Comparison of ENCODE assay signal across 21 mouse cellular contexts in genomic region chr5:52732811-52733210, GRCm38 (mm10). TPM values are rescaled to one million over a fixed set of nuclear protein-coding genes. Genes with fewer than 3 reads are reported as not detected.
DNase-seq lines count a peak whose midpoint lies in the region; ATAC-seq and TF ChIP-seq lines count a peak whose summit lies in the region.
"Had no signal": no experiment of that assay in that cellular context is flagged by ENCODE, and none has a peak within 500 bp of the region (broad histone marks: within the 10 kb centered on the region; RNA-seq: fewer than 3 reads in every experiment).

No protein-coding gene starts in this region.

- 43% methylated on average over 4 of the region's 4 CpGs for WGBS in liver, embryonic 12.5 days (ENCODE audit: insufficient replicate concordance)
- 50% methylated on average over 4 of the region's 4 CpGs for WGBS in liver, embryonic 16.5 days (ENCODE audit: insufficient replicate concordance)
- WGBS in heart, embryonic 11.5 days (ENCODE audit: insufficient replicate concordance) = 55% methylated on average over 4 of the region's 4 CpGs

- TF ChIP-seq RAD21 in MEL (IDR thresholded peaks at IDR 0.05; ENCODE audit: low read depth, low read length) = no peak

- TF ChIP-seq POLR2A in MEL (IDR thresholded peaks at IDR 0.05; ENCODE audit: control insufficient read depth in 1 of 2, insufficient read depth in 1 of 2, low read depth in 1 of 2, low read length in 2 of 2, poor library complexity in 1 of 2) = no peak

- no peak for TF ChIP-seq EP300 in MEL (IDR thresholded peaks at IDR 0.05; ENCODE audit: low read depth in 1 of 2, low read length in 2 of 2)

- ATAC-seq in liver, embryonic 12.5 days = peak; percentile 70
- ATAC-seq in liver, embryonic 16.5 days (ENCODE audit: low read depth) = peak; percentile 56; the same call in 1 of the 2 replicates
- no peak for ATAC-seq in heart, embryonic 11.5 days (replicated peaks; ENCODE audit: insufficient number of reproducible peaks, low FRiP score, low TSS enrichment)
- ATAC-seq: forebrain, embryonic 16.5 days had no signal

- H3K9me3 ChIP-seq in MEL (replicated peaks; ENCODE audit: insufficient read depth, low read length) = no peaks in the 10 kb centered on the region
- H3K9me3 ChIP-seq in liver, embryonic 12.5 days (replicated peaks) = no peaks in the 10 kb centered on the region
- no peaks in the 10 kb centered on the region for H3K9me3 ChIP-seq in liver, embryonic 16.5 days (replicated peaks; ENCODE audit: control insufficient read depth, low read length)
- H3K9me3 ChIP-seq in heart, embryonic 11.5 days (replicated peaks; ENCODE audit: control insufficient read depth, low read length) = no peaks in the 10 kb centered on the region
- H3K9me3 ChIP-seq: embryonic facial prominence, embryonic 15.5 days; forebrain, embryonic 12.5 days; G1E; heart, embryonic 10.5 days; hindbrain, embryonic 10.5 days had no signal

- no peak for TF ChIP-seq CTCF in MEL (IDR thresholded peaks at IDR 0.05 in 2 of 3, conservative IDR thresholded peaks at IDR 0.05 in 1 of 3; ENCODE audit: control insufficient read depth in 1 of 3, insufficient read depth in 1 of 3, low read depth in 2 of 3, low read length in 3 of 3, poor library complexity in 1 of 3, severe bottlenecking in 1 of 3)
- TF ChIP-seq CTCF in gastrocnemius, adult 2 months (IDR thresholded peaks at IDR 0.05) = no peak

- no peak overlapping the region for H3K27ac ChIP-seq in MEL (ENCODE audit: control insufficient read depth, low read depth, low read length)
- H3K27ac ChIP-seq in liver, embryonic 12.5 days = no peak overlapping the region
- H3K27ac ChIP-seq in liver, embryonic 16.5 days (ENCODE audit: low read length) = no peak overlapping the region
- no peak overlapping the region for H3K27ac ChIP-seq in gastrocnemius, adult 2 months
- no peak overlapping the region for H3K27ac ChIP-seq in heart, embryonic 11.5 days (ENCODE audit: low read depth, low read length)
- H3K27ac ChIP-seq: embryonic facial prominence, embryonic 15.5 days; forebrain, embryonic 12.5 days; heart, embryonic 10.5 days; hindbrain, embryonic 10.5 days; hindbrain, embryonic 14.5 days had no signal

- H3K9ac ChIP-seq in MEL (ENCODE audit: control insufficient read depth, low read depth, low read length, poor library complexity, severe bottlenecking) = no peak overlapping the region
- no peak overlapping the region for H3K9ac ChIP-seq in liver, embryonic 12.5 days
- no peak overlapping the region for H3K9ac ChIP-seq in liver, embryonic 16.5 days (ENCODE audit: low read depth, low read length)
- no peak overlapping the region for H3K9ac ChIP-seq in heart, embryonic 11.5 days (ENCODE audit: low read depth, low read length)
- H3K9ac ChIP-seq: embryonic facial prominence, embryonic 15.5 days; forebrain, embryonic 12.5 days; hindbrain, embryonic 14.5 days had no signal

- no peak overlapping the region for H3K4me2 ChIP-seq in liver, embryonic 12.5 days
- no peak overlapping the region for H3K4me2 ChIP-seq in liver, embryonic 16.5 days (ENCODE audit: low read depth, low read length)
- H3K4me2 ChIP-seq in heart, embryonic 11.5 days = no peak overlapping the region
- H3K4me2 ChIP-seq: embryonic facial prominence, embryonic 15.5 days; forebrain, embryonic 12.5 days; hindbrain, embryonic 14.5 days had no signal

- peaks cover 2 to 5% of the 10 kb centered on the region in 2 experiments; a peak in 2 of 4 replicates for H3K4me1 ChIP-seq in MEL (ENCODE audit: control insufficient read depth in 1 of 2, insufficient read depth in 2 of 2, low read length in 2 of 2)
- H3K4me1 ChIP-seq in liver, embryonic 12.5 days = 0 out of 2 replicates have a peak, but pooled peaks cover 4% of the 10 kb centered on the region
- no peaks in the 10 kb centered on the region for H3K4me1 ChIP-seq in liver, embryonic 16.5 days (ENCODE audit: control insufficient read depth, low read depth, low read length)
- no peaks in the 10 kb centered on the region for H3K4me1 ChIP-seq in heart, embryonic 11.5 days (ENCODE audit: control insufficient read depth, insufficient read depth, low read length)
- H3K4me1 ChIP-seq: embryonic facial prominence, embryonic 15.5 days; forebrain, embryonic 12.5 days; heart, embryonic 10.5 days; hindbrain, embryonic 10.5 days had no signal

- DNase-seq in MEL (ENCODE audit: low read depth, low spot score) (peak; percentile 72), ZHBTc4 (ENCODE audit: low read depth, low spot score) (peak; percentile 12)
- no peak for DNase-seq in gastrocnemius, adult 2 months
- no peak for DNase-seq in left cerebral cortex, postnatal 4 days
- DNase-seq in cerebellum, postnatal 4 days (ENCODE audit: low spot score in 2 of 2) = no peak
- DNase-seq: adrenal gland, adult 2 months; adrenal gland, postnatal 25 days; cerebellum, adult 18-20 months; cerebellum, postnatal 10 days; embryo, embryonic 11 days; gastrocnemius, postnatal 25 days had no signal

- H3K79me2 ChIP-seq in MEL (ENCODE audit: control insufficient read depth, insufficient read depth, low read length, poor library complexity) = no peaks in the 10 kb centered on the region

- intact Hi-C loops in gastrocnemius, adult 2 months (cut with DNase I) = no loop called here
- intact Hi-C loops in left cerebral cortex, postnatal 4 days (cut with DNase I) = no loop called here

- H3K27me3 ChIP-seq in MEL (ENCODE audit: control insufficient read depth in 1 of 2, insufficient read depth in 2 of 2, low read length in 2 of 2) = no peaks in the 10 kb centered on the region
- peaks cover 8% of the 10 kb centered on the region; the same call in 1 of the 2 replicates for H3K27me3 ChIP-seq in liver, embryonic 12.5 days (replicated peaks)
- no peaks in the 10 kb centered on the region; the same call in none of the 2 replicates for H3K27me3 ChIP-seq in liver, embryonic 16.5 days (ENCODE audit: control insufficient read depth, insufficient read depth, low read depth, low read length)
- H3K27me3 ChIP-seq in heart, embryonic 11.5 days (ENCODE audit: control insufficient read depth, insufficient read depth, low read length) = no peaks in the 10 kb centered on the region
- H3K27me3 ChIP-seq: embryonic facial prominence, embryonic 15.5 days; forebrain, embryonic 12.5 days had no signal

- H3K4me3 ChIP-seq in MEL (ENCODE audit: control insufficient read depth in 1 of 2, insufficient read depth in 1 of 2, low read depth in 2 of 2, low read length in 2 of 2) = no peak overlapping the region
- H3K4me3 ChIP-seq in liver, embryonic 12.5 days = no peak overlapping the region
- H3K4me3 ChIP-seq in liver, embryonic 16.5 days (ENCODE audit: low read depth, low read length) = no peak overlapping the region
- H3K4me3 ChIP-seq in gastrocnemius, adult 2 months = no peak overlapping the region
- H3K4me3 ChIP-seq in heart, embryonic 11.5 days (ENCODE audit: low read depth, low read length) = no peak overlapping the region
- H3K4me3 ChIP-seq: embryonic facial prominence, embryonic 15.5 days; forebrain, embryonic 12.5 days; heart, embryonic 10.5 days; hindbrain, embryonic 10.5 days had no signal

- H3K36me3 ChIP-seq in MEL (ENCODE audit: control insufficient read depth in 1 of 2, insufficient read depth in 2 of 2, low read length in 2 of 2) = peaks cover 0 to 9% of the 10 kb centered on the region in 2 experiments; a peak in 2 of 4 replicates
- H3K36me3 ChIP-seq in liver, embryonic 12.5 days = no peaks in the 10 kb centered on the region
- H3K36me3 ChIP-seq in liver, embryonic 16.5 days (ENCODE audit: control insufficient read depth, insufficient read depth) = no peaks in the 10 kb centered on the region
- H3K36me3 ChIP-seq in heart, embryonic 11.5 days (ENCODE audit: control insufficient read depth, insufficient read depth, low read length) = no peaks in the 10 kb centered on the region
- H3K36me3 ChIP-seq: embryonic facial prominence, embryonic 15.5 days; forebrain, embryonic 12.5 days; G1E; heart, embryonic 10.5 days; hindbrain, embryonic 10.5 days had no signal

TF ChIP-seq in MEL, 35 proteins besides CTCF, POLR2A, EP300 and RAD21:
- no peak for TF ChIP-seq SIN3A (IDR thresholded peaks at IDR 0.05; ENCODE audit: low read length)
- no peak for TF ChIP-seq MAX (IDR thresholded peaks at IDR 0.05; ENCODE audit: low read length)
- TF ChIP-seq ETS1 (IDR thresholded peaks at IDR 0.05; ENCODE audit: low read depth, low read length) = no peak
- no peak for TF ChIP-seq TAL1 (IDR thresholded peaks at IDR 0.05; ENCODE audit: low read length)
- TF ChIP-seq ZC3H11A (IDR thresholded peaks at IDR 0.05; ENCODE audit: low read depth, low read length) = no peak
- no peak for TF ChIP-seq BHLHE40 (IDR thresholded peaks at IDR 0.05; ENCODE audit: borderline replicate concordance, low read depth, low read length)
- TF ChIP-seq ZKSCAN1 (IDR thresholded peaks at IDR 0.05; ENCODE audit: low read depth, low read length) = no peak
- TF ChIP-seq USF2 (IDR thresholded peaks at IDR 0.05; ENCODE audit: borderline replicate concordance in 1 of 2, insufficient read depth in 1 of 2, low read depth in 1 of 2, low read length in 2 of 2) = no peak
- TF ChIP-seq TBP (IDR thresholded peaks at IDR 0.05; ENCODE audit: low read depth, low read length) = no peak
- TF ChIP-seq MYC (IDR thresholded peaks at IDR 0.05; ENCODE audit: low read depth, low read length) = no peak
- TF ChIP-seq POLR2AphosphoS5 (IDR thresholded peaks at IDR 0.05; ENCODE audit: borderline replicate concordance, low read depth, low read length) = no peak
- no peak for TF ChIP-seq SMC3 (IDR thresholded peaks at IDR 0.05; ENCODE audit: low read depth, low read length)

RNA-seq across cellular contexts. Expression of gene Pi4k2b, which starts 8.6 kb away (rescaled TPM):
- 10.4 and 11.3 TPM in 2 replicates for total RNA-seq in MEL (2012; rRNA removed)
- polyA plus RNA-seq in MEL (2012; ENCODE audit: insufficient read depth in 1 of 2, insufficient read length in 2 of 2, low read depth in 1 of 2, low replicate concordance in 2 of 2, missing spikeins in 1 of 2) = 10 to 100 TPM in 1 of 2 experiments, not detected in 1; 11.0 TPM
- polyA plus RNA-seq in liver, embryonic 12.5 days (2016; fragmentation: Nextera tagmentation; extraction: Ambion mirVana) = 25.3 and 26.3 TPM in 2 replicates
- 14.4 and 15.8 TPM in 2 replicates for polyA plus RNA-seq in liver, embryonic 16.5 days (2015; fragmentation: Nextera tagmentation; extraction: Ambion mirVana)
- 1 to 10 TPM; 1.2 TPM for total RNA-seq in gastrocnemius, adult 2 months (2021)
- polyA plus RNA-seq in heart, embryonic 11.5 days (2014; fragmentation: Nextera tagmentation; extraction: Ambion mirVana) = 9.6 and 11.8 TPM in 2 replicates
- 1 to 10 TPM; 4.9 to 6.7 TPM for total RNA-seq in left cerebral cortex, postnatal 4 days (2021)

RNA-seq across cellular contexts. Expression of gene Zcchc4, which starts 42.4 kb away (rescaled TPM):
- total RNA-seq in MEL (2012; rRNA removed) = 0.65 and 1.0 TPM in 2 replicates
- polyA plus RNA-seq in MEL (2012; ENCODE audit: insufficient read depth in 1 of 2, insufficient read length in 2 of 2, low read depth in 1 of 2, low replicate concordance in 2 of 2, missing spikeins in 1 of 2) = under 1 TPM in 1 of 2 experiments, not detected in 1; 0.67 TPM
- 11.9 and 12.6 TPM in 2 replicates for polyA plus RNA-seq in liver, embryonic 12.5 days (2016; fragmentation: Nextera tagmentation; extraction: Ambion mirVana)
- 6.0 and 6.7 TPM in 2 replicates for polyA plus RNA-seq in liver, embryonic 16.5 days (2015; fragmentation: Nextera tagmentation; extraction: Ambion mirVana)
- 1 to 10 TPM; 4.2 to 4.7 TPM for total RNA-seq in gastrocnemius, adult 2 months (2021)
- 10.5 and 10.9 TPM in 2 replicates for polyA plus RNA-seq in heart, embryonic 11.5 days (2014; fragmentation: Nextera tagmentation; extraction: Ambion mirVana)
- total RNA-seq in left cerebral cortex, postnatal 4 days (2021) = 10 to 100 TPM; 11.0 to 11.6 TPM

Comparison
In these comparisons a context has a peak if more than half of its experiments do, and no peak if none do; other contexts are left out.
1. DNase-seq: peak in MEL (single experiment) and ZHBTc4 (single experiment); none in gastrocnemius, adult 2 months (single experiment), left cerebral cortex, postnatal 4 days (single experiment) and cerebellum, postnatal 4 days (0 of 2).